Mouse (Mus musculus): ENCODE data around the gene Frmd4b. TPM values are rescaled to one million over a fixed set of nuclear protein-coding genes. Genes with fewer than 3 reads are reported as not detected.
"Not testable (repeated sequence)": the region's sequence is repeated elsewhere in the genome, so short reads cannot be mapped to it uniquely, and the experiment has no call there.

Gene Frmd4b
- total RNA-seq, 1 experiment from 2014 or later, result 6.4 TPM

DNA sequence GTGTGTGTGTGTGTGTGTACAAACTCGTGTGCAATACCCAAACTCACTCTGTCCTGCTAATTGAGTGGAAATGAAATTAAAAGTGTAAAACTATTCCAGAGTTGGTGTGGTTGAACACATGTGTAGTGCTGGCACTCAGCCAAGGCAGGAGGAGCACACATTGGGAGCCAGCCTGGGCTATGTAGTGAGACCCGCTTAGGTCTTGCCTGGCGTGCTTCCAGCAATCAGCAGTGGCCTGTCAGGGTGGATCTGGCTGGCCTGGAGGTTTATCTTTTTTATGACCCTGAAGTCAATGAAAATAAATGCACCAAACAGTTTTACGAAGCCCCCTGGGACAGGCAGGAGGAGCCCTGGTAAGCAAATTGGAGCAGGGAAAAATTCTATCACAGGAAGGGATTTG lies 173.8 kb downstream of the Frmd4b start:
- no peak for ATAC-seq (ENCODE audit: extremely low read depth, insufficient number of reproducible peaks, low FRiP score, poor library complexity, severe bottlenecking)

DNA sequence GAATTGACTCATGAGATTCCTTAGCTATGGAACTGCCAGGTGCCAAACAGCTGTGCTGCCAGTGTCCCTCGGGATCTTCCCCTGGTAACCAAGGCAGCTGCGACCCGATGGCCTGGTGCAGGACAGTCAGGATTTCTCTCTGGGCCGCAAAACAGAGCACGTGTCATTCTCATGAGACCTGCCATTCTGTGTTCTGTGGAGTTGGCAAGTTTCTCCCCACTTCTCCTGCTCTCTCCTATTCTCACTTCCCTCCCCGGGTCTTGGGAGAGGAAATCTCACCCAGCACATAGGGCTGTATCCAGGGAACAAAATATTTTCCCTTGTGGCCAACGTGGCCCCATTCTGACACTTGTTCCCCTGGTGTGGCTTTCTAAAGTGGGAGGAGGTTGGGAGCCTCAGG lies 176.0 kb downstream of the Frmd4b start:
- ATAC-seq (ENCODE audit: extremely low read depth, insufficient number of reproducible peaks, low FRiP score, poor library complexity, severe bottlenecking), result no peak

DNA sequence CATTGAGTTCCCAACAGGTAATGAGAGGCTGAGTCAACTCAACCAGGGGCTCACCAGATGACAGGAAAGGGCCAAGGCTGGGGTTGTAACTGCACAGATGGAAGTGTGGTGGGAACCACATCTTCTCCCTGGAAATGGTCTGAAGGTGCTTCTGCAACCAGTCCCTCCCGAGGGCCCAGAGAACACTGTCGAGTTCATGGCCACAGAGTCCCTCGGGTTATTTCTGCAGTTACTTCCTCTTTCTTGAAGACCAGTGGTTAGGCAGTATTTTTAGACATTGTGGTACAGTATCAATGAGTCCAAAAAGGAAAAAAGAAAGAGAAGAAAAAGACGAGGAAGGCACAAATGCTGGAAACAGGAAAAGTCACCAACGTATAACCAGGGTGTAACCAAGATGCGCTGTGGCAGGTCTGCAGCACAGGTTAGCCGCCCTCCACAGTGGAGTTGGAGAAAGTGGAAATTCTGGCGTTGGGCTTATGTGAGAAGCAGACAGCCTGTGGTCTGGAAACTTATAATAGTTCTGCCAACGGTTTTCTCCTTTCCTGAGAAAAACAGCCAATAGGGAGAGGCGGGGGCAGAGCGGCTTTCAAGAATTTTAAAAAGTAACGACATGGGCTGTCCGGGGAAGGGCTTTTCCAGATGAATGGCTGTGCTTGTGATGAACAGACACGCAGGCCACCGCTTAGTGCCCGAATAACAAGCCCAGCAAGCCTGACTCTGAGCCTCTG lies 178.3 kb downstream of the Frmd4b start:
- ATAC-seq (ENCODE audit: extremely low read depth, insufficient number of reproducible peaks, low FRiP score, poor library complexity, severe bottlenecking), result peak; percentile 72

DNA sequence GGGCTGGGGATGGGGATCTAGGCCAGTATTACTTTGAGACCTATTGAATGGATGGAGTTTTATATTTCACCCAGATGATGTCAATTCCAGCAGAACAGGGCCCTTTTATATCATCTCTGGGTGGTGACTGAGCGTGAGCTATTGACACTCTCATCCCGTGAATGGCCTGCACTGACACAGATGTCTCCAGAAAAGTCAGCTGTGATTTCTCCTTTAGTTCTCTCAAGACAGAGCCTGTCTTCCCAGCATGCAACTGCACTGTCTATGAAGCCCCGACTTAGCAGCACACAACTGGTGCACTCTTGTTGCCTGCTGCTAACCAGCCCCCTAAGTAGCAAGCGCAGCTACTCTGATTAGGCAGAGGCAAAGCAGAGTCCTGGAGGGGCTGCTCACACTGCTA lies 182.6 kb downstream of the Frmd4b start:
- ATAC-seq (ENCODE audit: extremely low read depth, insufficient number of reproducible peaks, low FRiP score, poor library complexity, severe bottlenecking), result no peak

- ATAC-seq (ENCODE audit: extremely low read depth, insufficient number of reproducible peaks, low FRiP score, poor library complexity, severe bottlenecking), result peak; percentile 65
Measured at GRCm38 (mm10) chr6:97431309-97432004, 185.9 kb downstream of the Frmd4b start.

DNA sequence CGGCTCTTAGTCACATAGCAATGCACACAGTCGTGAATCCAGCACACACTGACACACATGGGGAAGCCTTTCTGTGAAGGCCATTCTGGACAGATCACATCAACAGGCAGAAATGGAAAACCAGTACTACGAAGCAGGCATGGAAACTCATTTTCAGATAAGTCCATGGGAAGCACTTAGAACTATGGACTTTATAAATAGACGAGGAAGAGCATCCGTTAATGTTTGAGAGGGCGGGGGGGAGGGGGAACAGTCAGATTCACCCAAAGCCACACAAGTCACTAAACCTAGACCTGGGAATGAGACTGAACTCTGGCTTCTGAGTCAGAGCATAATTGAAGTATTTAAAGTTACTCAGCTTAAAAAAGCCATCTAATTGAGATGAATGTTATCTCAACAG lies 186.8 kb downstream of the Frmd4b start:
- no peak for ATAC-seq (ENCODE audit: extremely low read depth, insufficient number of reproducible peaks, low FRiP score, poor library complexity, severe bottlenecking)

DNA sequence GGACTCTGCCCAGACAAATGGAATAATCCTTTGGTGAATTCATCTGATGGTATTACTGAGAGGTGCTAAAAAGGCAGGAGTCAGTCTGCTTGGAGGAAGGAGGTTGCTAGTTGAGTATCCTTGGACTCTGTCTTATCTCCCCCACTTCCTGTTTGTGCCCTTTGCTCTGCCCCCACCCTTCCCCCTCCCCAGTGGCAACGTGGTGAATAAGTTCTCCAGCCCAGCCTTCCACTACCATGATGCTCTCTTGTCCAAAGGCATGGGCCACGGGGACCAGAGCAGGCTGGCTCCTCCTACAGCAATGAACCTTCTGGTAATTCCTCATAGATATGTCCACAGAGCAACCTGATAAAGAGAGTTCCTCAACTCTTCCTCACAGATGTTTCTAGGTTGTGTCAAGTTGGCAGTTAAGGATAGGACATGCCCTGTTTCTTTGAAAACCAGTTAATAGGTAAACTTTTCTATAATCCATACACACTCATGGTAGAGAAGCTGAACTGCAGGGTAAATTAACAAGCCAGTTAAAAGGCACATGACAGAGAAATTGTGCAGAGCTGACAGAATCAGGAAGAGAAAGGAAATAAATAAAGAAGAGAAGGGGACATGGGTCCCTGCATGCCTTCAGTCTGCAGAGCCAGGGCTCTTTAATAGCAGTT lies 187.5 kb downstream of the Frmd4b start:
- ATAC-seq (ENCODE audit: extremely low read depth, insufficient number of reproducible peaks, low FRiP score, poor library complexity, severe bottlenecking), result no peak

- peak; percentile 73; the same call in 1 of the 2 replicates for ATAC-seq (ENCODE audit: extremely low read depth, insufficient number of reproducible peaks, low FRiP score, poor library complexity, severe bottlenecking)
Measured at GRCm38 (mm10) chr6:97419771-97420446, 197.4 kb downstream of the Frmd4b start.

DNA sequence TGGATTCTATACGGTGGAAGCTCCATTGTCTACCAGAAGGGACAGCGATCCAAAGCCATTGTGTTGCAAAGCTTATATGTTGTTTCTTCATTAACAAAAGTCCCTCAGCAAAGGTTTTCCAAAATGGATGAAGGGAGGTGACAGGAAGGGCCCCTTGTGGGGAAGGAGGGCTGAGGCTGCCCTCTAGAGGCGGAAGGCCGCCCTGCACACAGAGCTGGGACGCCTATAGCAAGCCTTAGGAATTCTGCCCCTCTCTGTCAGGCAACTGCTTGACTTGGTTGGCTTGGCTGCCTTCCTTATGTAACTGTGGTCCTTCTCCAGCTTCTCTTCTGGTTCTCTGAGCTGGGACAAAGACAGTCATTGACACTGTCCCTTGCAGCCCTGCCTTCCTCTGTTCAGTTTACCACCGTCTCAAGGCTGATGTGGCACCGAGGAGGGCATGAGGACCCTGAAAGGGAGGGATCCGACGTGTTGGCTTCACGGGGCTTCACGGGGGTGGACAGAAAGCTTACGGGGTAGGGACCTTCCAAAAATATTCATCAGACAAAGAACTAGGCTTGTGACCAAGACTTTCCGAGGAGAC lies 200.3 kb downstream of the Frmd4b start:
- no peak for ATAC-seq (ENCODE audit: extremely low read depth, insufficient number of reproducible peaks, low FRiP score, poor library complexity, severe bottlenecking)

- ATAC-seq (ENCODE audit: extremely low read depth, insufficient number of reproducible peaks, low FRiP score, poor library complexity, severe bottlenecking), result not testable (repeated sequence)
Measured at GRCm38 (mm10) chr6:97415578-97415977, 201.8 kb downstream of the Frmd4b start.

GRCm38 (mm10) chr6:97413453-97413852 lies 203.9 kb downstream of the Frmd4b start:
- ATAC-seq (ENCODE audit: extremely low read depth, insufficient number of reproducible peaks, low FRiP score, poor library complexity, severe bottlenecking), result no peak

GRCm38 (mm10) chr6:97412403-97412802 lies 204.9 kb downstream of the Frmd4b start:
- no peak for ATAC-seq (ENCODE audit: extremely low read depth, insufficient number of reproducible peaks, low FRiP score, poor library complexity, severe bottlenecking)

DNA sequence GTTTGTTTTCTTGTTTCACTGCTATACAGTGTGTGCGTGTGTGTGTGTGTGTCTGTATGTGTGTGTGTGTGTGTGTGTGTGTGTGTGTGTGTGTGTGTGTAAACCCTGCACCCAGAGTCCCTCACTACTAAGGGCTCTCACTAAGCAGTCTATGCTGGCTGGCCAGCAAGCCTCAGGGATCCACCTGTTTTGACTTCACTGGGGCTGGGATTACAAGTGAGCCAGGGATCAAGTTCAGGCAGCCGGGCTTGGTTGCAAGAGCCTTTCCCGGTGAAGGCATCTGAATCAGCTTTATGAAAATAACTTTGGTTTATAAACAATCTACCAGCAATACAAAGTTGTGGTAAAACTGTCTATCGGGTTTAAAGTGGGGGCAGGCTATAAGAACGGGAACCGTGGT lies 206.0 kb downstream of the Frmd4b start:
- no peak for ATAC-seq (ENCODE audit: extremely low read depth, insufficient number of reproducible peaks, low FRiP score, poor library complexity, severe bottlenecking)

- ATAC-seq (ENCODE audit: extremely low read depth, insufficient number of reproducible peaks, low FRiP score, poor library complexity, severe bottlenecking), result no peak
Measured at GRCm38 (mm10) chr6:97409467-97410239, 207.7 kb downstream of the Frmd4b start.

DNA sequence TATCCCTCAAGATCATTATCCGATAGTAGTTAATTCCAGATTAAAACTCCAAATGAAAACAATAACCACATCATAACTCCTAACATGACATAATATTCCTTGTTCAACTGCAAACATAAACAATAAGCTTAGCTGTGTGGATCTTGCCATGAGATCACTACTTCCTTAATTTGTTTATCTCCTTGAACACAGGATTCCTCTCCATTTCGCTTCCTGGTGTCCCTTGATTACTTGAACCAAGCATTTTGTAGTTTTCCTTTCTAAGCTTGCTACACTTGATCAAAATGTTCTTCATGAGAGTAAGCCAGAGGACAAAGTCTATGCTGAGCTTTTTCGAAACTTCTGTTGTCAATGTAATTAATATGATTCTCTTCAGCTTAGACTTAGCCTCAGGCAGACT lies 209.4 kb downstream of the Frmd4b start:
- ATAC-seq (ENCODE audit: extremely low read depth, insufficient number of reproducible peaks, low FRiP score, poor library complexity, severe bottlenecking), result no peak

DNA sequence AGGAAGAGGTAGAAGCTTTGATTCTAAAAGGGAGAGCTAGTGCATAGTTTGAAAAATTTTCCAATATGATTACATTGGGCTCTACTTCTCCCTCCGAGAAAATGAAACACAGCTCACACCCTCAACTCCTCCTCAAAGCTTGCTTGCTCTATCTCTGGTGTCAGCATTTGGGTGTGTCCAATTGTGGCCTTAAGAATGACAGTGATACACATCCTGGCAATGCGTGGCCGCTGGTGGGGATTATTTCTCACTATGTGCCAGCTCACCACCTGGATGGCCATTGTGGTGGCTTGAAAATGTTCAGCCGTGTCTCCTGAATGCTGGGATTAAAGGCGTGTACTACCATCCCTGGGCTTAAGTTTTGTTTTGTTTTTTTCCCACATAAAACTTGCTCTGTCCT lies 209.9 kb downstream of the Frmd4b start:
- ATAC-seq (ENCODE audit: extremely low read depth, insufficient number of reproducible peaks, low FRiP score, poor library complexity, severe bottlenecking), result no peak

GRCm38 (mm10) chr6:97405311-97405710 lies 212.0 kb downstream of the Frmd4b start:
- ATAC-seq (ENCODE audit: extremely low read depth, insufficient number of reproducible peaks, low FRiP score, poor library complexity, severe bottlenecking), result no peak

- no peak for ATAC-seq (ENCODE audit: extremely low read depth, insufficient number of reproducible peaks, low FRiP score, poor library complexity, severe bottlenecking)
Measured at GRCm38 (mm10) chr6:97402822-97403472, 214.4 kb downstream of the Frmd4b start.
